Mouse (Mus musculus) neural tube, embryonic 15.5 days (tissue): ENCODE results near the gene Tgfb1i1. TPM values are rescaled to one million over a fixed set of nuclear protein-coding genes. Genes with fewer than 3 reads are reported as not detected.

Source experiments
- ATAC-seq: fragments of 200-750 bp; cut with Nextera tagmentation; 2 replicates; pipeline ENCODE4 v1.8.0; 2017; ENCODE audit warnings: mild to moderate bottlenecking, moderate TSS enrichment, moderate library complexity; ENCODE audit not compliant: low FRiP score
- H3K27ac ChIP-seq: fragments of 300-500 bp; sonication (generic); replicated peaks from 2 replicates; pipeline ENCODE4 v1.5.1; 2015; ENCODE audit warnings: mild to moderate bottlenecking, inconsistent platforms
- H3K27me3 ChIP-seq: fragments of 300-500 bp; sonication (generic); replicated peaks from 2 replicates; pipeline ENCODE4 v1.6.1; 2015; ENCODE audit warnings: inconsistent platforms
- H3K36me3 ChIP-seq: fragments of 300-500 bp; sonication (generic); 2 replicates; pipeline ENCODE4 v1.6.1; 2015; ENCODE audit warnings: inconsistent platforms
- H3K4me1 ChIP-seq: fragments of 300-500 bp; sonication (generic); 2 replicates; pipeline ENCODE4 v1.6.1; 2015; ENCODE audit warnings: inconsistent platforms
- H3K4me2 ChIP-seq: fragments of 300-500 bp; sonication (generic); 2 replicates; pipeline ENCODE4 v1.6.1; 2015; ENCODE audit warnings: inconsistent platforms, mild to moderate bottlenecking, moderate library complexity
- H3K4me3 ChIP-seq: fragments of 300-500 bp; sonication (generic); replicated peaks from 2 replicates; pipeline ENCODE4 v1.5.1; 2015; ENCODE audit warnings: mild to moderate bottlenecking, inconsistent platforms
- H3K9ac ChIP-seq: fragments of 300-500 bp; sonication (generic); replicated peaks from 2 replicates; pipeline ENCODE4 v1.6.1; 2015; ENCODE audit warnings: mild to moderate bottlenecking, inconsistent platforms
- H3K9me3 ChIP-seq: fragments of 300-500 bp; sonication (generic); replicated peaks from 2 replicates; pipeline ENCODE4 v1.6.1; 2016; ENCODE audit warnings: inconsistent platforms
- WGBS: fragments of 180-500 bp; shearing (Covaris S2); methylation state at CpG from one replicate; pipeline ENCODE4 v1.1.7; 2015; ENCODE audit warnings: mixed read lengths; 5-methylcytosine and 5-hydroxymethylcytosine counted together
- polyA plus RNA-seq: library from polyadenylated mRNA; unstranded; fragments of >200 nt; fragmentation: Nextera tagmentation; extraction: Ambion mirVana; gene quantifications from 2 replicates; pipeline ENCODE4 v1.2.1, GENCODE M21; 2015

Tgfb1i1 gene
- polyA plus RNA-seq, 1 experiment from 2014 or later = 28.4 TPM

GRCm38 (mm10) chr7:128267813-128268212 lies 21.2 kb downstream of the Tgfb1i1 start:
- H3K4me3 ChIP-seq = no peak overlapping the region
- 75% methylated on average over 7 of the region's 7 CpGs for WGBS
- no peak for ATAC-seq

GRCm38 (mm10) chr7:128270431-128270850 lies 23.8 kb downstream of the Tgfb1i1 start:
- Histone ChIP-seq H3K4me3 (no peak overlapping the region), H3K9ac (no peak overlapping the region), H3K9me3 (no peaks in the 10 kb centered on the region), H3K36me3 (peaks cover 34% of the 10 kb centered on the region), H3K27ac (no peak overlapping the region), H3K4me1 (no peaks in the 10 kb centered on the region), H3K27me3 (no peaks in the 10 kb centered on the region), H3K4me2 (no peak overlapping the region)
- no peak for ATAC-seq
- WGBS = 52% methylated on average over 13 of the region's 13 CpGs

More at GRCm38 (mm10) chr7:128267813-128268212, 21.2 kb downstream of the Tgfb1i1 start:
- Histone ChIP-seq H3K4me1 (no peaks in the 10 kb centered on the region), H3K4me2 (no peak overlapping the region), H3K27ac (no peak overlapping the region), H3K9ac (no peak overlapping the region), H3K9me3 (no peaks in the 10 kb centered on the region), H3K36me3 (peaks cover 9% of the 10 kb centered on the region), H3K27me3 (no peaks in the 10 kb centered on the region)

GRCm38 (mm10) chr7:128271496-128271895 lies 24.9 kb downstream of the Tgfb1i1 start:
- Histone ChIP-seq H3K36me3 (peaks cover 37% of the 10 kb centered on the region), H3K27ac (no peak overlapping the region), H3K9ac (no peak overlapping the region), H3K4me2 (no peak overlapping the region), H3K4me1 (no peaks in the 10 kb centered on the region), H3K9me3 (no peaks in the 10 kb centered on the region), H3K27me3 (no peaks in the 10 kb centered on the region), H3K4me3 (no peak overlapping the region)
- ATAC-seq = no peak
- WGBS = 97% methylated on average over 9 of the region's 9 CpGs

- Histone ChIP-seq H3K27ac (no peak overlapping the region), H3K4me1 (no peaks in the 10 kb centered on the region), H3K4me3 (no peak overlapping the region), H3K27me3 (no peaks in the 10 kb centered on the region), H3K9me3 (no peaks in the 10 kb centered on the region), H3K9ac (no peak overlapping the region), H3K4me2 (no peak overlapping the region), H3K36me3 (peaks cover 41% of the 10 kb centered on the region)
- no peak for ATAC-seq
- WGBS = 94% methylated on average over 6 of the region's 6 CpGs
Observed at GRCm38 (mm10) chr7:128276051-128276450, 29.4 kb downstream of the Tgfb1i1 start.

- H3K9ac ChIP-seq = no peak overlapping the region
- H3K36me3 ChIP-seq = peaks cover 14% of the 10 kb centered on the region
- no peaks in the 10 kb centered on the region for H3K9me3 ChIP-seq
- H3K4me1 ChIP-seq = peaks cover 6% of the 10 kb centered on the region
- H3K4me3 ChIP-seq = no peak overlapping the region
- no peaks in the 10 kb centered on the region for H3K27me3 ChIP-seq
- no peak overlapping the region for H3K4me2 ChIP-seq
- 92% methylated on average over 4 of the region's 4 CpGs for WGBS
- no peak for ATAC-seq
- H3K27ac ChIP-seq = no peak overlapping the region
Observed at GRCm38 (mm10) chr7:128279750-128280149, 33.1 kb downstream of the Tgfb1i1 start.

GRCm38 (mm10) chr7:128281765-128282164 lies 35.2 kb downstream of the Tgfb1i1 start:
- peaks cover 5% of the 10 kb centered on the region; the same call in 1 of the 2 replicates for H3K36me3 ChIP-seq
- ATAC-seq = no peak
- 77% methylated on average over 11 of the region's 11 CpGs for WGBS
- H3K27me3 ChIP-seq = no peaks in the 10 kb centered on the region
- no peak overlapping the region for H3K4me2 ChIP-seq
- H3K4me1 ChIP-seq = peaks cover 6% of the 10 kb centered on the region
- no peaks in the 10 kb centered on the region for H3K9me3 ChIP-seq
- no peak overlapping the region for H3K27ac ChIP-seq
- no peak overlapping the region for H3K4me3 ChIP-seq
- no peak overlapping the region for H3K9ac ChIP-seq

- 12% methylated on average over 7 of the region's 7 CpGs for WGBS
- Histone ChIP-seq H3K4me1 (peaks cover 6% of the 10 kb centered on the region), H3K36me3 (peaks cover 10% of the 10 kb centered on the region), H3K27me3 (no peaks in the 10 kb centered on the region), H3K9ac (no peak overlapping the region), H3K4me2 (no peak overlapping the region), H3K27ac (no peak overlapping the region), H3K9me3 (no peaks in the 10 kb centered on the region), H3K4me3 (no peak overlapping the region)
- no peak for ATAC-seq
Observed at GRCm38 (mm10) chr7:128282532-128283244, 36.1 kb downstream of the Tgfb1i1 start.

- no peak overlapping the region for H3K4me2 ChIP-seq
- no peak overlapping the region for H3K4me3 ChIP-seq
- ATAC-seq = no peak
- H3K9me3 ChIP-seq = no peaks in the 10 kb centered on the region
- 34% methylated on average over 5 of the region's 5 CpGs for WGBS
- no peak overlapping the region for H3K9ac ChIP-seq
- no peak overlapping the region; the same call in 1 of the 2 replicates for H3K27ac ChIP-seq
- H3K4me1 ChIP-seq = peaks cover 6% of the 10 kb centered on the region
- peaks cover 14% of the 10 kb centered on the region for H3K36me3 ChIP-seq
- H3K27me3 ChIP-seq = no peaks in the 10 kb centered on the region
Observed at GRCm38 (mm10) chr7:128284047-128284446, 37.4 kb downstream of the Tgfb1i1 start.

- WGBS = 91% methylated on average over 8 of the region's 8 CpGs
- no peak overlapping the region for H3K27ac ChIP-seq
Observed at GRCm38 (mm10) chr7:128285060-128285459, 38.4 kb downstream of the Tgfb1i1 start.

GRCm38 (mm10) chr7:128288923-128289544 lies 42.4 kb downstream of the Tgfb1i1 start:
- 12% methylated on average over 9 of the region's 9 CpGs for WGBS
- H3K27ac ChIP-seq = no peak overlapping the region
- ATAC-seq = no peak
- H3K4me3 ChIP-seq = no peak overlapping the region
- H3K4me1 ChIP-seq = peaks cover 2% of the 10 kb centered on the region
- peaks cover 33% of the 10 kb centered on the region for H3K36me3 ChIP-seq
- no peaks in the 10 kb centered on the region for H3K27me3 ChIP-seq
- H3K9ac ChIP-seq = no peak overlapping the region
- no peak overlapping the region for H3K4me2 ChIP-seq
- no peaks in the 10 kb centered on the region for H3K9me3 ChIP-seq

More at GRCm38 (mm10) chr7:128285060-128285459, 38.4 kb downstream of the Tgfb1i1 start:
- Histone ChIP-seq H3K9ac (no peak overlapping the region), H3K27me3 (no peaks in the 10 kb centered on the region), H3K4me1 (peaks cover 6% of the 10 kb centered on the region), H3K4me3 (no peak overlapping the region), H3K9me3 (no peaks in the 10 kb centered on the region), H3K4me2 (no peak overlapping the region), H3K36me3 (peaks cover 17% of the 10 kb centered on the region)
- ATAC-seq = no peak

- no peaks in the 10 kb centered on the region for H3K27me3 ChIP-seq
- 95% methylated on average over 10 of the region's 10 CpGs for WGBS
- H3K4me2 ChIP-seq = no peak overlapping the region
- H3K4me1 ChIP-seq = peaks cover 24% of the 10 kb centered on the region
- peaks cover 19% of the 10 kb centered on the region for H3K36me3 ChIP-seq
- H3K9me3 ChIP-seq = no peaks in the 10 kb centered on the region
- no peak overlapping the region for H3K27ac ChIP-seq
- no peak for ATAC-seq
- H3K9ac ChIP-seq = no peak overlapping the region
- no peak overlapping the region for H3K4me3 ChIP-seq
Observed at GRCm38 (mm10) chr7:128294785-128295184, 48.2 kb downstream of the Tgfb1i1 start.

- Histone ChIP-seq H3K27me3 (no peaks in the 10 kb centered on the region), H3K4me1 (peaks cover 24% of the 10 kb centered on the region), H3K27ac (no peak overlapping the region), H3K4me3 (no peak overlapping the region), H3K36me3 (peaks cover 5% of the 10 kb centered on the region; the same call in 1 of the 2 replicates), H3K9ac (no peak overlapping the region), H3K9me3 (no peaks in the 10 kb centered on the region), H3K4me2 (peak overlapping the region; percentile 89; the same call in 1 of the 2 replicates)
- ATAC-seq = no peak
- WGBS = 67% methylated on average over 3 of the region's 3 CpGs
Observed at GRCm38 (mm10) chr7:128296514-128296913, 49.9 kb downstream of the Tgfb1i1 start.
